Mouse (Mus musculus) activated CD4-positive, CD25-positive, alpha-beta regulatory T cell, adult 4 months (primary cell): ENCODE results near the gene Wdr12. TPM values are rescaled to one million over a fixed set of nuclear protein-coding genes. Genes with fewer than 3 reads are reported as not detected.
"Not testable (repeated sequence)": the region's sequence is repeated elsewhere in the genome, so short reads cannot be mapped to it uniquely, and the experiment has no call there.

ENCODE experiments used
- ATAC-seq: one replicate; pipeline ENCODE4 v1.8.0; 2017
- polyA plus RNA-seq, 2 experiments: library from polyadenylated mRNA; unstranded; fragments of 100-300 nt; shearing (Covaris generic); gene quantifications; one replicate each; pipeline ENCODE4 v1.2.1; 2017

Gene Wdr12
- 10 to 100 TPM; 50.5 to 50.8 TPM for polyA plus RNA-seq

DNA sequence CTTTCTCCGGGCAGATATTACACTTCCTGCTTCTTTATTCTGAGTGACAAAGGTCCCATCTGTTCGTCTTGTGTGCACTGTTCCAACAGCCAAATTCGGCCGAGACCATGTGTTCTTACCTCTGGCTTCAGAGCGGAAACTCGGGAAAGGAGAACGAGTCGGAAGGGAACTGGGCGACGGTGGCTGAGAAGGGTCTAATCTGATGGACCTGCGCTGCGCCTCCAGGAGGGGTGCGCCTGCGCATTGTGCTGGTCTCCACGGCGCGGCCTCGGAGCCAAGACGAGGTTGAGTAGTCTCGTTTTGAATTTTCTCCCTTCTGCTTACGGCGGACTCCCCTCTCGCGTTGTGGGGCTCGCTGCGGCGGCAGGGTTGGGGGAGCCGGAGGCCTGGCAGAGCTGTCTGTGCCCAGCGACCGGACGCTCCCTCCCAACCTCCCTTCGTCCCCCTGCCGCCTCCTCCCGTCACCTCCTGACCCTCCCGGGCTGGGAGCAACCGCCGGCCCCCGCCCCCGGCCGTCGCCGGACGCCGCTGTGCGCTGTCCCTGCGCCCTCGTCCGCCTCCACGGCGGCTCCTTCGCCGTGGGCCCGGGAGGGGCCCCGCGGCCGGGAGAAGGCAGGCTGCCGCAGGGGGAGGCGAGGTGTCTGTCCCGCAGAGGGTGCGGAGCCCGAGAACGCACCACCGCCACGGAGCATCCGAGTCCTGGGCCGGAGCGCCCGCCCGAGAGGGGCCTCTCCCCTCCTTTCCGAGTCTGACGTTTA lies at the start of gene Wdr12, which contains the start of gene Carf:
TSS of gene Wdr12 (minus strand) at position 622 of the 758 bp plus-strand sequence.
TSS of gene Carf (plus strand) at position 224 of the 758 bp plus-strand sequence.
- ATAC-seq = peak; percentile 77

DNA sequence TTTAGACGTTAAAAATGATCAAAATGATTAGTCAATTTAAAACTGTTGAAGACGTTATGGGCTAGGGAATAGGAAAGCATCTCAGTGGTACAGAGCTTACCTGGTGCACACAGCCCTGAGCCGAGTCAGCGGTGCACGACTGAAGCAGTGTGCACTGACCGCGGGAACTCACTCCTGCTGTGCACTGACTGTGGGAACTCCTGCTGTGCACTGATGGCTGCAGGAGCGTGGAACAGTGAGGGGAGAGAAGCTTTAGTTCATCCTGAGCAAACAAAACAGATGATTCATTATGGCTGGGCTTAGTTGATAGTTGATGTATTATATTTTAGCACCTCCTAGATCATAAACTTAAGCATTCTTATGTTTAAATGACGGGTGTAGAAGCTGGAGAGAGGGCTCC lies 38.9 kb upstream of the Wdr12 start:
- ATAC-seq = no peak

DNA sequence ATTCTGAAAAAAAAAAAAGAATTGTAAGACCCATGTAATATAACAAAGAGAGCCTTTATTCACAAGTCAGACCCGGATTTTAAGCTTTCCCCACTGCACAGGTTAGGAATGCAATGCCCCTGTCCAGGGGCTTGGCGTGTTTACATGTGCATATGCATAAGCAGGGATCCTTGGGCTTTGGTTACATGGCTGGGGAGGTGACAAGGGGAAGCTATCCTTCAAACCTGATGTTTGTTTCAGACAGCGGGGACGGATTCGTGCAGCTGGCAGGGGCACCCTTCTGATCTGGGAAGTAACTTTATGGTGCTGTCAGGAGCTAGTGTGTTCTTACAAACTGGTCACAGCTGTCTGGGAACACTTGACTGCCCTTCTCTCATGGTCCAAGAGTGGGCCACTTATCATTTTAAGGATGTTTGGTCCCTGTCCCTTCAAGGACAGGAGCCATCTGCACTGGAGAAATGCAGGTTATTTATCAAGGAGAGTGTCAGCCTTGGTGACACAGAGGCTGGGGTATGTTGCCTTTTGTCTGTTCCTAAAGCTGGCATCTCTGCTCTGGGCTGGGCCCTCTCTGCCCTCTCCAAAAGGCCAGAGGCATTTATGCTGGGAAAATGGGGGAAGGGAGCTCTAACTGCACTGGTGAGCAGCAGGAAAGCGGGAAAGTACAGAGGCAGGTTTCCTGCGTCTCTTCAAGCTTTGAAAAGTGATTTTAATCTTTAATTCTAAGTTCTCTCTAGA lies 19.4 kb upstream of the Wdr12 start:
- ATAC-seq = no peak

DNA sequence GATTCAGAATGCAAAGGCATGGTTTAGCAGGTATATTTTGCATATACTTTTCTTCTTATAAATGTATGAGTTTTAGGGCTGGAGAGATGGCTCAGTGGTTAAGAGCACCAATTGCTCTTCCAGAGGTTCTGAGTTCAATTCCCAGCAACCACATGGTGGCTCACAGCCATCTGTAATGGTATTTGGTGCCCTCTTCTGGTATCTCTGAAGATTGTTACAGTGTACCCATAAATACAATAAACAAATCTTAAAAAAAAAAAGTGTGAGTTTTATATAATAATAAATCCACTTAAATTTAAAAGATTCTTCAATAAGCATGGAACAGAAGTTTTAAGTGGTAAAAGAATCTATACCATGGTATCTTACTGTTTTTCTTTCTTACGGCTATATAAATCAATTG lies 6.1 kb upstream of the Wdr12 start:
- ATAC-seq = no peak

DNA sequence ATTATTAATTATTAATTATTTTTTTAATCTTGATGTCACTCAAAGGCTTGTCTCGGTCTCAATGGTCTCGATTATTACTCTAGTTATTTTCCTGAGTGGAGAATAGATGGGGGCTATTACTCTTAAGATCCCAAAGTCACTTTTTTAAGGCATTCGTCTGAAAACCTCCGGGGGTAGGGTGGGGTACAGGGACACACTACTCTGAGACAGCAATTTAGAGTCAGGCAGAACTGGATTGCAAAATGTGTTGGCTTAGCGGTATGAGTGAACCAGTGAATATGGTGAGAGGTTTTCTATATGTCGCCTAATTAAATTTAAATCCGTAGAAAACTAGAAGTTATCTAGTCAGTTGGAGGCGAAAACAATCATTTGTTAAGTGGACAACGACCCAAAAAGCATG lies 394 bp upstream of the Wdr12 start:
- no peak for ATAC-seq

DNA sequence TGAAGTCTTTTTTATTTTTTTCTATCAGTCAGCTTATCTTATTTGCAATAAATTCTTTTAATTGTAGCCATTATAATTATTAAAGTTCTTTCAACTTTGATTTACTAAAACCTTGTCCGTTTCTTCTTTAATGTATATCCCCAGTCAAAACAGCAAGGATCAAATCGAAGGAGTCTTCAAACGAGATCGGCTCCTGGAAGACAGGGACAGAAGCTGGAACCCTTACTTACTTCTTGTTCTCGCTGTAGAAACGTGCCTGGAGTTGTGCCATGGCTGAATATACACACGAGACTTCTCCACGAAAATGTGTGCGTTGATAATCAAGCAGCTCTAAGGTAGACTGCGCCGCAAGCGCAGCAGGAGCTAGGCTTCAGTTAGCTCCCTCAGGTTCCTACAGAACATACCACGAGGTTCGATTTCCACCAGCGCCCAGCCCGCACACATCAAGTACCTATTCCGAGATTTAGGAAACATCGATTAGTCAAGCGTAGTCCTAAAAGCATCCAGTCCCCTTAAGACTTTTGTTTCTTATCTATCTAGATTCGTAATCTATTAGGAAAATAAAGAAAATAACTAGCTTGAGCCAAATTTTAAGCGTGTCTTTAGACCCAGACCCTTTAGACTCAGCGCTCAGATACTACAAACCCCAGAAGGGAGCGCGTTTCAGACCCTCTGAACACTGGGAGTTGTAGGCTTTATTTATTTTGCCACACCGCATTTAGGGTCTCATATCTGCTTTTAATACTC lies 995 bp downstream of the Wdr12 start:
- peak; percentile 78 for ATAC-seq

DNA sequence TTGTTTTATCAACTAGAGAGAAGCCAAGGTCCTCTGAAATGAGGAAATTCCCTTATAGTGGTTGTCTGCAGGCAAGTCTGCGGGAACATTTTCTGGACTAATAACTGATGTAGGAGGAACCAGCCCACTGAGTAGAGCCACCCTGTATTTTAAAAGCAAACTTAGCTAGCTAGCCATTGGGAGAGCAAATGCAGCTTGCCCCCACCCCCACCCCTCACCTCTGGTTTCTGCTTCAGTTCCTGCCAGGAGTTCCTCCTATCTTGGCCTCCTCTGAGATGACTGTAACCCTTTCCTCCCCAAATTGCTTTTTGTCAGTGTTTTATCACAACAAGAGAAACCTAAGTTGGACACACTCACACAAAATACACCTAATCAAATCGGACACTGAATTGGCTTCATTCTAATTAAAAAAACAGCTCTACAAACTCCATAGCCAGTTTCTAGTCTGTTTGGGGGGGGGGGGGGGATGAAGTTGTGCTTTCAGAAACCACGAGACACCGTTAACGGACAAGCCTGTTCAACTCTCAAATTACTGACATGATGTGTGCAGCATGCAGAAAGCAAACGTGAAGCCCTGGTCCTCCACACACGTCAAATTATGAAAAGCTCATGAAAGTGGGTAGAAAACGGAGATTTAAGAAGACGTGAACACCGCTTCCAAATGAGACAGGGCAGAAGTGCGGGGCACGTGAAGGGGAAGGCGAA lies 1.7 kb downstream of the Wdr12 start:
- no peak for ATAC-seq

DNA sequence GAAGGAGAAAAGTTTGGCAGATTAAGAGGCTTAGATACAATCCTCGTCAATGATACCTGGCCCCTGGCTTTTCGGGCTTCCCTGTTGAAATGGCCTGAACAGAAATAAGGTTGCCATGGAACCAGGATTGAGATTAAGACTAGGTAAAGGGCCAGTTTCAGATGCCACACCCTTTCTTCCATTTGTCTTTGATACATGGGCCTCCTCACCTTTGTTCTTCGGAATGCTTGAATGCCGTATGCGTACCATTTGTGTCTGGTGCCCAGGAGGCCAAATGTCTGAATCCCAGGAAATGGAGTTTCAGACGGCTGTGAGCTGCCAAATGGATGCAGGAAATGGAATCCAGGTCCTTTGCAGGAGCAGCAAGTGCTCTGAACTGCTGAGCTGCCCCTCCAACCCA lies 22.0 kb downstream of the Wdr12 start:
- ATAC-seq = no peak

DNA sequence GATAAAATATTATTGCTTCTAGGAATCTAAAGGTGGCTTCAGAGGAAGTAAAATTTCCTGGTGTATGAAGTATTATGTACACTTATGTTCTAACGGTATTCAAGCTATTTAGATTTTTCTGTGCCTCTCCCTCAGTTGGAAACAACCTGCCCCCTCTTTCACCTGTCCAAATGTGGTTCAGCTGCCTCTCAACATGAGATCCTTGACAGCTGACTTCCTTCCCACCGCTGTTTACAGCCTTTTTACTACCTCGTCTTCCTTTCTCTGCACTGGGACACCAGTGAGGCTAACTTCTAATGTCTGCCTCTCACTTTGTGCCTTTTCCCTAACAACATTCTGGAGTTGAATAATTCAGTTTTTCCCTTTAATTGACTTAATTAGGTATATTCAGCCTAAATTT lies 22.9 kb downstream of the Wdr12 start:
- no peak for ATAC-seq

DNA sequence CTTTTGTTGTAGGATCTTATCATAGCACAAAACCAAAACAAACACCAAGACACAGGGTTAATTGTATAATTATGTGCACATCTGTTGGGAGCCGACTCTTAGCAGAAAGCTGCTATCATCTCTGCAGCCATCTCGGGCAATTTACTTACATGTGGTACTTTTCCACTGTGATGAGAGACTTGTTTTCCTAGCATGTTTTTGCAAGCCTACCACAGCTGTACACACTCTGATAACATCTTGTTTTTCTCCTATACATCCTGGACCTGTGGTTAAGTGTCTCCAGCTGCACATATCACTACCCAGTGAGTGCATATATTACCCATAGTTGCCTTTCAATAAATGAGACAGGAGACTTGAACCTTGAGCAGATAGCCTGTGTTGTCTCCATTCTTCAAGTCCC lies 23.5 kb downstream of the Wdr12 start:
- ATAC-seq = peak; percentile 56

DNA sequence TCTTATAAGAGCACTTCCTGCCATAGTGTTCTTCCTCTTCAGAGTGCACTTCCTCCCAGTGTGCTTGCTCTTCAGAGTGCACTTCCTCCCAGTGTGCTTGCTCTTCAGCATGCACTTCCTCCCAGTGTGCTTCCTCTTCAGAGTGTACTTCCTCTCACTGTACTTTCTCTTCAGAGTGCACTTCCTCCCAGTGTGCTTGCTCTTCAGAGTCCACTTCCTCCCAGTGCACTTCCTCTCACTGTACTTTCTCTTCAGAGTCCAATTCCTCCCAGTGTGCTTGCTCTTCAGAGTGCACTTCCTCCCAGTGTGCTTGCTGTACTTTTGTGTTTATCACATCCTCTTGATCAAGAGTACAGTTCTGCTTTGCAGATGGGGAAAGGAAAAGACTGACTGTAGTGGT lies 27.7 kb downstream of the Wdr12 start:
- ATAC-seq = peak; percentile 64

DNA sequence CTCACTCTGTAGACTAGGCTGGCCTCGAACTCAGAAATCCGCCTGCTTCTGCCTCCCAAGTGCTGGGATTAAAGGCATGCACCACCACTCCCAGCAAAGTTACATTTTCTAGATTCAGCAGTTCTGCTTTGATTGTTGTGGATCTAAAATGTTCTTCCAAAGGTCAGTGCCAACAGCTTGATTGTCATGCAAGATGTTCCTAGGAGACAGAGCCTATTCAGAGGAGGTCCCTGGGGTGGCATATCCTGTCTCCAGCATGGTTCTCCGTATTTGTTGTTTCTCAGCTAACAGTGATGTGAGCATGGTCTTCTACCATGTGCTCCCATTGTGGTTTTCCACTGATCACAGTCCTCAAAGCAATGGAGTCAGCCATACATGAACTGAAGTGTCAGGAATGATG lies 42.1 kb downstream of the Wdr12 start:
- no peak for ATAC-seq

DNA sequence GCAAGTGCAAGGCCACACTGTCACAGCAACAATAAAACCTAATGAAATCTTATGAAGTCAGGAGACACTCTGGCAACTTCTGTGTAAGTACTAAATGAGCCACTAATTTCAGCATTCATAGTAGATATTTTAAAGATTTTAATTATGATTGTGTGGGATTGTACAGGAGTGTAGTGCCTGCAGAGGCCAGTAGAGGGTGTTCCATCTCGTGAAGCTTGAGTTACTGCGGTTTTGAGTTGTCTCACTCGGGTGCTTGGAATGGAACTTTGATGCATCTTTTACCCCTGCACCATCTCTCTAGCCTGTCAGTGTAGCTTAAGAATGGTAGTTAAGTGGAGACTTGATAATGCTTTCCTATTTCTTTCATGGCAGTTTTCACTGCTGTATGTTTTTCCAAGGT lies 43.8 kb downstream of the Wdr12 start:
- ATAC-seq = no peak

DNA sequence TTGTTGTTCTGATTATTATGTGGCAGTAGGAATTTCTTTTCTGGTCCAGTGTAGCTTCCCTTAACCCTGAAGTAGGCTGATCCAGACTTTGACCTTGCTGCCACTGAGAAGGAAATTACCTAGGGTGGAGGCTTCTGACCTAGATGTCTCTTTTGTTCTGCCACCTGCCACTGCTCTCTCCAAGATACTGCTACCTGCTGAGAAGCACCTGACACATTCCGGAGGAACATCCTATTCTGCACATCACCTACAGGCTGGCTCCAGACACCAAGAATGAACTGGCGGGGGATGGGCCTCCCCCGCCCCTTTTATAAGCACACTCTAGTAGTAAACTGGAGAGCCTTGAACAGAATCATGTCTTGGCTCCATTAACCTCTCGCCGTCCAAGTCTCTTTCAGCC lies 51.0 kb downstream of the Wdr12 start:
- not testable (repeated sequence) for ATAC-seq

DNA sequence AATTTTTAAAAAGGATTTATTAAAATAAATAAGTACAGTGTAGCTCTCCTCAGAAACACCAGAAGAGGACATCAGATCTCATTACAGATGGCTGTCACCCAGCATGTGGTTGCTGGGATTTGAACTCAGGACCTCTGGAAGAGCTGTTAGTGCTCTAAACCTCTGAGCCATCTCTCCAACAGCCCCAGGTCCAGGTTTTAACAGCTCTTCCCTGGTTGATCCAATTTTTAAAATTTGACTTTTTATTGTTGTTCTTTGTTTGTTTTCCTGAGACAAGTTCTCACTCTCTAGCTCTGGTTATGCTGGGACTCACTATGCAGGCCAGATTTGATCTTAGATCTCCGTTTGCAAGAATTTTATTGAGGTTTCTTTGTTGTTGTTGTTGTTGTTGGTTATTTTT lies 53.9 kb downstream of the Wdr12 start:
- no peak for ATAC-seq

DNA sequence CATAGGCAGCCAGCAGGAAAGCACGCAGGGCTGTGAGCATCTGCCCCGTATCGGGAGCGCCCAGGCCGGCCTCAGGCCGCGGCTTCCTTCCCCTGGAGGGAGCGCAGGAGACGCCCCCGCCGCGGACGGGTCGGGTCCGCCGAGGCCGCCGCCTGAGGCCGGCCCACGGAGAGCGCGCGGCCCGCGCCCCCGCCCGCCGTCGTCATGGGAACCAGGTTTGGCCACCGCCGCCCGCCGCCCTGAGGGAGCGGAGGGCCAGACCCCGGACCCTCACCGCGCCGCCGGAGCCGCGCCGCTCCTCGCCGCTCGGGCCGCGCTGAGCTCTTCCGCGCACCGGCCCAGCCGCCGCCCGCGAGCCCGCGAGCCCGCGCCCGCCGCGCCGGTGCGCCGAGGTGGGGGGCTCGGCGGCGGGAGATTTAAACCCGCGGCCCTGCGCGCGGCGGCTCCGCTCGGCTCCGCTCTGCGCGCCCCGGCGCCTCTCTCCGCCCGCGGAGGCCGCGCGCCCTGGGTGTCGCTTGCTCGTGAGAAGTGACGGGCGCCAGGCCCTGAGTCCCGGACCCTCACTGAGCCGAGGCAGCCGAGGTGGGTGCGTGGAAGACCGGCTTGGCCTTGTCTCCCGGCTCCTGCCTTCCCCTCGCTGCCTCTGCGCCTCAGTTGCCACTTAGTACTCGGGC lies 55.5 kb downstream of the Wdr12 start, which contains the start of gene Ica1l:
TSS of gene Ica1l (minus strand) at position 389 of the 674 bp plus-strand sequence.
- ATAC-seq = peak; percentile 49

DNA sequence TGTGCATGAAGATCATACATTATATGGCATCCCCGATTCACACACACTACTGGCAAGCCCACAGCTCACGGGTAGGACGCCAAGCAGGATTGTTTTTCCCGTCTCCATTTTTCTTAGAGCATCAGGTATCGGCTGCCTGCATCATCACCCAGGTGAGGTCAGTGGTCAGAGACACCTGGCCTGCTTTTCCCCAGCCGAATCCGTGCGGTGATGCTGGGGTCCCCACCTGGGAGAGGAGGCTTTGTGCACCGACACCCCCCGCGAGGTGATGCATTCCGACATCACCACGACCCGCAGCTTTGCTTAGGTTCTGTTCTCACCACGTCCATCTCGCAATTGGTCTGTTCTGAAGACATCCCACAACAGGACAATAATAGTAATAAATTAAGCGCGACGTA lies 56.0 kb downstream of the Wdr12 start:
- ATAC-seq = no peak

DNA sequence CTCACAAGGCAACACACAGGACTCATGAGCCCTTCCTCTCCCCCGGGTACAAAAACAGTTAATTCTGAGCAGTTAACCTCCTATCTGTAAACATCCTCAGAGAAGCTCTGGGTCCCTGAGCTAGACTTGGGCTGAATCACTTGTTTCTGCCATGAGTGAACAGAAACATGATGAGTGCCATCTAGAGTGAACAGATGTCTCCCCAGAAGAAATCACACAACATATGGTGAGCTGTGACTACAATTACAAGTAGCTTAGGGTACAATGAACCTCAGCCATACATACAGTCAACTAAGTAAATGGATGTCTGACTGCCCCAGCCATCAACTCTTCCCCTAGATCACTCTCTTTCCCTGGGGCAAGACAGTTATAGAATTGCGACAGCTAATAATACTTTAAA lies 63.4 kb downstream of the Wdr12 start:
- no peak for ATAC-seq
